Mouse (Mus musculus) testis, adult 2 months (tissue): ENCODE measurements around the gene Nrip1.

Experiments
- CTCF ChIP-seq: fragments of 200-500 bp; IDR thresholded peaks from 2 replicates; pipeline ENCODE4 v1.5.1; 2012; ENCODE audit warnings: low read depth, mild to moderate bottlenecking, inconsistent platforms, low read length, moderate library complexity; ENCODE audit not compliant: control insufficient read depth, insufficient read depth, insufficient replicate concordance
- POLR2A ChIP-seq: fragments of 200-500 bp; IDR thresholded peaks from 2 replicates; pipeline ENCODE4 v1.6.1; 2012; ENCODE audit warnings: low read depth, mild to moderate bottlenecking, inconsistent platforms, low read length, moderate library complexity; ENCODE audit not compliant: control insufficient read depth

DNA sequence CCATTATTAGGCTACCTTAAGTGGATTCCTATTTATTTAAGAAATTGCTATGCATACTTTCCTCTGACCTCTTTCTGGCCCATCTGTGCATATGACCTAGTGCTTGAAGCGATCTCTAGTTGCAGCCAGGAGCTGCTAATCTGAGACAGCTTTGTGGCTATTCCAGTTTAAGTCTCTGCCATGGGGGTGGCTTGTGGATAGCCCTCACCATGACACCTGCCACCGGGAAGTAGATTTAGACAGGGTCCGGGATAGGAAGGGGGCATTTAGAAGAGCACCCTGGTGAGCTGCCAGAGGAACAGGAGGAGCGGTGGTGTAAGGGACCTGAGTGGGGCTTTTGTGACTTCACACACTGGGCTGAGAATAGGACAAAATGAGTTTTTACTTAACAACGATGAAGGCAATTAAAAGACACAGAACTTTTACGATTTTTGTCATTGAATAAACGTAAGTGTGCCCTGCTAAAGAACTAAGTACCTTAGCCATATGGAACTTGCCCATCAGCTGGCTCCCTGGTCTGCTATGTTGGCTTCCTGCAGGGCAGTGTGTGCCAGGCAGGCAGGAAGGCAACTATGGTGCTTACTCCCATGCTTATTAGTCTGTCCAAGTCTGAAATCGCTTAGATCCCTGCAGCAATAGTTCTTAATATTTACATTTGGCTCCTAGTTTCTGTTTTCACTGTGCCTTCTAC lies 72.4 kb downstream of the Nrip1 start:
- TF ChIP-seq CTCF = no peak
- TF ChIP-seq POLR2A = no peak
